Mouse (Mus musculus) intestine, embryonic 14.5 days (tissue): Measurements from ENCODE around the gene E2f2. TPM values are rescaled to one million over a fixed set of nuclear protein-coding genes. Genes with fewer than 3 reads are reported as not detected.

Experiments used
- ATAC-seq: fragments of 200-750 bp; cut with Nextera tagmentation; replicated peaks from 2 replicates; pipeline ENCODE4 v1.8.0; 2017; ENCODE audit warnings: low read depth, moderate number of reproducible peaks, moderate TSS enrichment, moderate library complexity; ENCODE audit not compliant: low FRiP score, low TSS enrichment
- DNase-seq: peaks from one replicate; pipeline ENCODE4 v3.0.0-alpha.2; 2018; ENCODE audit warnings: low spot score
- H3K27ac ChIP-seq: fragments of 300-500 bp; sonication (generic); 2 replicates; pipeline ENCODE4 v1.5.1; 2014; ENCODE audit warnings: low read depth, mild to moderate bottlenecking, control low read depth
- H3K27me3 ChIP-seq: fragments of 300-500 bp; sonication (generic); replicated peaks from 2 replicates; pipeline ENCODE4 v1.6.1; 2014; ENCODE audit warnings: low read length, control low read depth; ENCODE audit not compliant: control insufficient read depth, insufficient read depth
- H3K36me3 ChIP-seq: fragments of 300-500 bp; sonication (generic); 2 replicates; pipeline ENCODE4 v1.6.1; 2014; ENCODE audit warnings: low read length, control low read depth; ENCODE audit not compliant: control insufficient read depth, insufficient read depth
- H3K4me1 ChIP-seq: fragments of 300-500 bp; sonication (generic); replicated peaks from 2 replicates; pipeline ENCODE4 v1.6.1; 2014; ENCODE audit warnings: low read length, control low read depth, mixed read lengths; ENCODE audit not compliant: control insufficient read depth, insufficient read depth
- H3K4me2 ChIP-seq: fragments of 300-500 bp; sonication (generic); 2 replicates; pipeline ENCODE4 v1.6.1; 2014; ENCODE audit warnings: low read length
- H3K4me3 ChIP-seq: fragments of 300-500 bp; sonication (generic); 2 replicates; pipeline ENCODE4 v1.5.1; 2014; ENCODE audit warnings: low read depth, low read length, control low read depth, mixed read lengths
- H3K9ac ChIP-seq: fragments of 300-500 bp; sonication (generic); 2 replicates; pipeline ENCODE4 v1.6.1; 2014; ENCODE audit warnings: mild to moderate bottlenecking, low read length
- H3K9me3 ChIP-seq: fragments of 300-500 bp; sonication (generic); 2 replicates; pipeline ENCODE4 v1.6.1; 2016; ENCODE audit warnings: low read length, control low read depth; ENCODE audit not compliant: control insufficient read depth
- WGBS: fragments of 180-500 bp; shearing (Covaris S2); extraction: QIAGEN DNeasy Blood & Tissue Kit; methylation state at CpG from one replicate; pipeline ENCODE4 v1.1.7; 2014; 5-methylcytosine and 5-hydroxymethylcytosine counted together
- polyA plus RNA-seq: library from polyadenylated mRNA; unstranded; fragments of >200 nt; fragmentation: Nextera tagmentation; extraction: Ambion mirVana; gene quantifications from 2 replicates; pipeline ENCODE4 v1.2.1, GENCODE M21; 2014

The E2f2 gene
- polyA plus RNA-seq, 1 experiment from 2014 or later: 5.0 TPM

GRCm38 (mm10) chr4:136242065-136242703, 70.0 kb downstream of the E2f2 start:
- 52% methylated on average over 8 of the region's 8 CpGs for WGBS
- H3K4me1 ChIP-seq: peaks cover 12% of the 10 kb centered on the region
- H3K4me2 ChIP-seq: no peak overlapping the region
- H3K27ac ChIP-seq: no peak overlapping the region
- H3K4me3 ChIP-seq: no peak overlapping the region
- ATAC-seq (no peak), DNase-seq (no peak)
- H3K9ac ChIP-seq: no peak overlapping the region
- H3K27me3 ChIP-seq: peaks cover 23% of the 10 kb centered on the region
- no peaks in the 10 kb centered on the region for H3K9me3 ChIP-seq
- H3K36me3 ChIP-seq: peaks cover 8% of the 10 kb centered on the region

GRCm38 (mm10) chr4:136242728-136243127, 70.5 kb downstream of the E2f2 start:
- Histone ChIP-seq H3K27ac (no peak overlapping the region), H3K9me3 (no peaks in the 10 kb centered on the region), H3K4me2 (no peak overlapping the region), H3K27me3 (peaks cover 28% of the 10 kb centered on the region), H3K4me3 (no peak overlapping the region), H3K9ac (no peak overlapping the region), H3K4me1 (peaks cover 17% of the 10 kb centered on the region), H3K36me3 (peaks cover 8% of the 10 kb centered on the region)
- ATAC-seq (no peak), DNase-seq (no peak)
- whole genome bisulfite sequencing: 85% methylated on average over 7 of the region's 7 CpGs

- ATAC-seq (no peak), DNase-seq (no peak)
- Histone ChIP-seq H3K4me1 (peaks cover 31% of the 10 kb centered on the region), H3K36me3 (peaks cover 8% of the 10 kb centered on the region), H3K9ac (no peak overlapping the region), H3K9me3 (no peaks in the 10 kb centered on the region), H3K27me3 (peaks cover 33% of the 10 kb centered on the region), H3K4me2 (no peak overlapping the region), H3K27ac (no peak overlapping the region), H3K4me3 (no peak overlapping the region)
- 73% methylated on average over 7 of the region's 7 CpGs for WGBS
Measured at GRCm38 (mm10) chr4:136244208-136244607, 72.0 kb downstream of the E2f2 start.

Other genes starting within 250 kb of the E2f2 start
- gene Hmgcl, start 225.9 kb upstream of the E2f2 start, polyA plus RNA-seq: 91.1 and 93.9 TPM in 2 replicates
- gene Gale, start 208.7 kb upstream of the E2f2 start, polyA plus RNA-seq: 50.1 and 62.2 TPM in 2 replicates
- gene Lypla2, start 199.8 kb upstream of the E2f2 start, polyA plus RNA-seq: 109 and 111 TPM in 2 replicates
- 46.5 and 50.1 TPM in 2 replicates for gene Pithd1, start 185.1 kb upstream of the E2f2 start, polyA plus RNA-seq
- 42.3 and 44.0 TPM in 2 replicates for gene Eloa, start 150.6 kb upstream of the E2f2 start, polyA plus RNA-seq
- 575 and 596 TPM in 2 replicates for gene Rpl11, start 119.0 kb upstream of the E2f2 start, polyA plus RNA-seq
- gene Id3, start 28.9 kb upstream of the E2f2 start, polyA plus RNA-seq: 325 and 351 TPM in 2 replicates
- gene Asap3, start 34.0 kb downstream of the E2f2 start, polyA plus RNA-seq: 4.6 and 4.9 TPM in 2 replicates
- gene Tcea3, start 75.3 kb downstream of the E2f2 start, polyA plus RNA-seq: 18.7 and 19.1 TPM in 2 replicates
- 19.0 and 25.4 TPM in 2 replicates for gene Zfp46, start 112.3 kb downstream of the E2f2 start, polyA plus RNA-seq
- 128 and 143 TPM in 2 replicates for gene Hnrnpr, start 138.5 kb downstream of the E2f2 start, polyA plus RNA-seq